Mouse (Mus musculus): ENCODE data around the gene Ankrd13d.

The Ankrd13d gene

DNA sequence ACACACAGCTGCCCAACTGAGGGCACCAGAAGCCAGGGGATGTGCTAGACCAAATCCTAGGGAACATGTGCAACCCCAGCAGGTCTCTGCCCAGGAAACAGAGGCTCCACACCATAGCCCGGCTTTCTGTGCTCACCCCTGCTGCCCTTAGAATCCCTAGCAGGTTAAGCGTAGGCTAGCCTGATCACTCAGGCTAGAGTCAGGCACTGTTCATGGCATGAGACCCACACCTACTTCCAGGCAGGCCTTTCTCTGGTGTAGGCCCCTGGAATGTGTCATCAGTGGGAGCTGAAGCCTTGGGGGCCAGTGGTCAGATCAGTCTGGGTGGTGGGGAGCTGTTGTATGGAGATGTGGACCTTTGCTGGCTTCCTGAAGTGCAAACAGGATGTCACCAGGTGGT lies 13.7 kb upstream of the Ankrd13d start:
- DNase-seq (ENCODE audit: low read depth, low spot score) = no peak
- H3K36me3 ChIP-seq (ENCODE audit: control insufficient read depth, insufficient read depth, low read length, poor library complexity, severe bottlenecking) = peaks cover 7% of the 10 kb centered on the region
- no peaks in the 10 kb centered on the region for H3K27me3 ChIP-seq (ENCODE audit: control insufficient read depth, insufficient read depth, low read length, poor library complexity, severe bottlenecking)

DNA sequence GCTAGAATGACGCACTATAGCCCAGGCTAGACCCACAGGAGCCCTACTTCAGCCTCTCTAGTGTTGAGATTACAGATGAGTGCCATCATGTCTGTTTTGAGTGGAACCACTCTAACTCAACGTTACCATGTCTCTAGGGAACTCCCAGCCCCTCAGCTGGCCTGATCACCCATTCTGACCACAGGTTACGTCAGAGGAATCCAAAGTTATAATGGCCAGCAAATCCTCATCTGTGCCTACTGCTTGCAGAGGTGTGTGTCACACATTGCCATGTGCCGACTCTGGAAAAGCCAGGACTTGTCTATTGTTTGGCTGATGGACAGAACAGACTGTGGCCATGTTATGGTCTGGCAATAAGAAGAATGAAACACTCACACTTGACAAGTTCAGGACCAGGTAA lies 12.5 kb upstream of the Ankrd13d start:
- Histone ChIP-seq H3K36me3 (ENCODE audit: control insufficient read depth, insufficient read depth, low read length, poor library complexity, severe bottlenecking) (peaks cover 13% of the 10 kb centered on the region), H3K27me3 (ENCODE audit: control insufficient read depth, insufficient read depth, low read length, poor library complexity, severe bottlenecking) (no peaks in the 10 kb centered on the region)
- DNase-seq (ENCODE audit: low read depth, low spot score) = no peak

DNA sequence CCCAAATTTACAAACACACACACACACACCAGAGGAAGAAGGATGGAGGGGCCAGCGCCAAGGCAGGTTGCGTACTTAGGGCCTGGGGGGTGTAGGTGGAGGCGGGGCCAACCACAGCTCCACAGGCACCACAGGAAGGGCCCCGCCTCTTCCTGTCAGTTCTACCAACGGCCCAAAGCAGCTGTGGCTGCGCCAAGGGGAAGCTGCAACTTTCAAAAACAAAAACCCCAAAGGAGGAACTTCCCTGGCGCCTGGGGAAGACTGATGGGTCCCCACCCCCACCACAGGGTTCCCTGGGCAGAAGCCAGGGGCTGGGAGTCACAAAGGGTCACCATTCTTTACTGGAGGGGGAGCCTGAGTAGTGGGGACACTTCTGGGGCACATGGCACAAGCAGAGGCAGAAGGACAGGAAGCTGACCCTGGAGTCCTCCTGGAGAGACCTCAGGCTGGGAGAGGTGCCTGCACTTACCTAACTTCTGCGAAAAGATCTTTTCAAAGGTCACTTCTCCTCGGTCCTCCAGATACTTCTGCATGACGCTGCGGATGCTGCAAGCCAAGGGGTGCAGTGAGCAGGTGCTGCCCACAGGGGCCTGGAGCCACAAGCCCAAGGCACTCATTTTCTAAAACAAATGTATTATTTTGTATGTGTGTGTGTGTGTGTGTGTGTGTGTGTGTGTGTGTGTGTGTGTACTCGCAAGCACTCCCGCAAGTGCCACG lies 11.6 kb upstream of the Ankrd13d start:
- peak; percentile 89 for DNase-seq (ENCODE audit: low read depth, low spot score)
- Histone ChIP-seq H3K27me3 (ENCODE audit: control insufficient read depth, insufficient read depth, low read length, poor library complexity, severe bottlenecking) (no peaks in the 10 kb centered on the region), H3K36me3 (ENCODE audit: control insufficient read depth, insufficient read depth, low read length, poor library complexity, severe bottlenecking) (peaks cover 20% of the 10 kb centered on the region)

DNA sequence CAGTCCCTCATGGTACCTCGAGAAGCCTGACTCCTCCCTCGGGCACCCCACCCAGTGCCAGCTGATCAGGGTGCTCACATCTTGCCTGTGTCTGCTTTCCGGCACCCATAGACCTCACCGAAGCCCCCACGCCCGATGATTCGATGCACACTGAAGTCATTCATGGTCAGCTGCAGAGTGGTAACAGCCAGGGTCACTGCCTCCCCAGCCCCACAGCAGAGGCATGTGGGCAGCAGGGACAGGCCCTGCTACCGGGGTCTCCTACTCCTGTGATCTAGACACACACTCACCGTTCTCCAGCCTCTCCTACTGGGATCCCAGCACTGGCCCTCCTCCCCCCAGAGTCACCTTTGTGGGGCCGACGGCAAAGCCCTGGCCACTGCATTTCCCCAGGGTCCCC lies 8.2 kb upstream of the Ankrd13d start:
- no peaks in the 10 kb centered on the region for H3K27me3 ChIP-seq (ENCODE audit: control insufficient read depth, insufficient read depth, low read length, poor library complexity, severe bottlenecking)
- peaks cover 31% of the 10 kb centered on the region for H3K36me3 ChIP-seq (ENCODE audit: control insufficient read depth, insufficient read depth, low read length, poor library complexity, severe bottlenecking)
- no peak for DNase-seq (ENCODE audit: low read depth, low spot score)

DNA sequence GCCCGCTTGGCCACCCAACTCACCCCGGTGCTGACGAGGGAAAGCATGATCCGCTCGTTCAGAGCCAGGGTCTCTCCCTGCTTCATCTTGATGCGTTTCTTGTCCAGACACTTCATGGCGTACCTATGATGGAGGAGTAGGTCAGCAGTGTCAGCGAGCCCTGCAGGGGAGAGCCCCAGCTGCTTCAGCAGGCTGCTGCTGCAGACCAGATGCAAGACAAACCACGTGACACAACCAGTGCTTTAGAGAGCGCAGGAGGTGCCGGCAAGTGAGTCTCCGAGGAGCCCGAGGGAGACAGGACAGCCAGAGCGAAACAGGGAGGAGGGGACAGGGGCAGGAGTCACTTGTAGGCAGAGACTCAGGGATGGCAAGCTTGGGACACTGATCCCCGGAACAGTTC lies 7.8 kb upstream of the Ankrd13d start:
- no peak for DNase-seq (ENCODE audit: low read depth, low spot score)

DNA sequence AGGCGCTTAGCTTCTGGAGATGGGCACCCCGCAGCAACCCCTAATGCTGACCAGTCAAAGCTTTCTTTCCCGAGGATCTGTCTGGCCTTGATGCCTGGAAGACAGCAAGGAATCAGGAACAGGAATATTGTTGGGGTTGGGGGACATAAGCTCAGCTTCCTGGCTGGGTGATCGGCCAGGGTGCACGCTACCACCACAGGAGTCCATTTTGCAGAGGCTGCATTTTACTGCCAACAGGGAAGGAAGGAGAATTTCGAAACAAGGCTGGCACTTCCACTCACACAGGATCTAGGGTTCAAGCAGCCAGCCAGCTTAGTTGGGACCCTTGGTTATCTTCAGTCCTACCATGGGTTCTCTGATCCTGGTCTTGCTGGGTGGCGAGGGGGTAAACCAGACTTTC lies 716 bp upstream of the Ankrd13d start:
- H3K36me3 ChIP-seq (ENCODE audit: control insufficient read depth, insufficient read depth, low read length, poor library complexity, severe bottlenecking) = peaks cover 13% of the 10 kb centered on the region
- DNase-seq (ENCODE audit: low read depth, low spot score) = no peak
- H3K27me3 ChIP-seq (ENCODE audit: control insufficient read depth, insufficient read depth, low read length, poor library complexity, severe bottlenecking) = no peaks in the 10 kb centered on the region

More for the DNA sequence above, 7.8 kb upstream of the Ankrd13d start:
- H3K36me3 ChIP-seq (ENCODE audit: control insufficient read depth, insufficient read depth, low read length, poor library complexity, severe bottlenecking) = peaks cover 30% of the 10 kb centered on the region
- H3K27me3 ChIP-seq (ENCODE audit: control insufficient read depth, insufficient read depth, low read length, poor library complexity, severe bottlenecking) = no peaks in the 10 kb centered on the region

DNA sequence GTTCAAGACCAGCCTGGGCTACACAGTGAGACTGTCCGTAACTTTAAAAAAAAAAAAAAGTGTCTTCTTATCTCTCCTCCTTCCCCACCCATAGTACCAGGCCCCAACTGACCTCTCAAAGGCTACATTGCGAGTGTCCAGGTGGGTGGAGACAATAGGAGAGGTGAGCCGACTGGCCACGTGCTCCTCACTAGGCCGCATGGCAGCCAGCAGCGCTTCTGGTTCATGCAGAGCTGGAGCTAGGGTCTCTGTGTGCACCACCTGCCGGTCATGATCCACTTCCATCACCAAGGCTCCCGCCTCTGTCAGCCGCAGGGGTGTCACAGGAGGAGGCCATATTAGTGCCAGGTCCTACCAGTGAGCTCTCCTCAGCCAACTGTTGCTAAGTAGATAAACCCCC lies 2.5 kb downstream of the Ankrd13d start:
- no peak for DNase-seq (ENCODE audit: low read depth, low spot score)
- H3K27me3 ChIP-seq (ENCODE audit: control insufficient read depth, insufficient read depth, low read length, poor library complexity, severe bottlenecking) = no peaks in the 10 kb centered on the region
- peaks cover under 1% of the 10 kb centered on the region; the same call in 1 of the 2 replicates for H3K36me3 ChIP-seq (ENCODE audit: control insufficient read depth, insufficient read depth, low read length, poor library complexity, severe bottlenecking)

DNA sequence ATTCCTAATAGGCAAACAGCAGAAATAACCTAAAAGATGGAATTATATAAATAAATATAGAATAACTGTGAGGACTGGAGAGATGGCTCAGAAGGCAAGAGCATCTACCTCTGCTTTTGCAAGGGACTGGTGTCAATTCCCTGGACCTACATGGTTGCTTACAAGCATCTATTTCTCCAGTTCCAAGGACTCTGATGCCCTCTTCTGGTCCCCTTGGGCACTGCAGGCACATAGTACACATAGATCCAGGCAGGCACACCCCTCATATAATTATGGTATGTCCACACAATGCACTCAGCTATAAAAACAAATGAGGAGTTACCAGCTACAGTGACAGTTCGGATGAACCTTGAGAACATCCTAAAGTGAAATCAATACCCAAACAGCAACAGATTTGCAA lies 3.5 kb downstream of the Ankrd13d start:
- no peak for DNase-seq (ENCODE audit: low read depth, low spot score)
- H3K27me3 ChIP-seq (ENCODE audit: control insufficient read depth, insufficient read depth, low read length, poor library complexity, severe bottlenecking) = no peaks in the 10 kb centered on the region
- no peaks in the 10 kb centered on the region for H3K36me3 ChIP-seq (ENCODE audit: control insufficient read depth, insufficient read depth, low read length, poor library complexity, severe bottlenecking)

DNA sequence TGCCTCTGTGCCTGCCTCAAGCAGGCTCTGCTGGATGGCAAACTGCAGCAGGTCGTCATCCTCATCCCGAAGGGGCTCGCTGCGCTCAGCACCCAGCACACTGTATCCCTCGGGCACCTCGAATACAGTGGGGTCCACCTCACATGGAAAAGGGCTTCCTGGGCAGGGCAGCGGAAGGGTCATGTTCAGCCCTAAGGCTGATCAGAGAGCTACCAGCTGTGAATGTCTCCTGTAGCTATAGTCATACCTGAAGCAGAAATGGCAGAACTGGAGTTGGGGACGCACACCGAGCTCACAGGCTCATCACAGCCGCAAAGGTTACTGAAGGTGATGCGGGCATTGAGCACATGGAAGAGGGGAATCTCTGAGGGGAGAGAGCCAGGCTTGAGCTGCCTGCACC lies 12.0 kb downstream of the Ankrd13d start:
- Histone ChIP-seq H3K36me3 (ENCODE audit: control insufficient read depth, insufficient read depth, low read length, poor library complexity, severe bottlenecking) (no peaks in the 10 kb centered on the region), H3K27me3 (ENCODE audit: control insufficient read depth, insufficient read depth, low read length, poor library complexity, severe bottlenecking) (no peaks in the 10 kb centered on the region)

DNA sequence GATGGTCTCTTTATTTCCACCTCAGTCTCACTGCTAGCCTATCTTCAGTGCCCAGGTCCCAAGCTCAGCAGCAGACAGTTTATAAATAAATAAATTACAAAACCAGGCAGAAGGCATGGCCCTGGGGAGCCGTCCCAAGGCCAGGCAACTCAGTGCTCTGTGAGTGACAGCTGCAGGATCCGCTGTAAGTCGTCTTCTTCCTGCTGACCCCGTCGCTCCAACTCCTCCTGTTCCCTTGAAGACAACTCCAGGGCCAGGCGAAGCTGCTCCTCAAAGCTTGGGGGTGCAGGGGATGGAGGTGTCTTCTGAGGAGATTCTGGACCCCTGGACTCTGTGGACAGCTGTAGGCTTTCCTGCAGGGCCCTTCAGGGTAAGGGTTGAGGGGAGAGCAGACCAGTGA lies 12.8 kb downstream of the Ankrd13d start:
- DNase-seq (ENCODE audit: low read depth, low spot score) = no peak
- Histone ChIP-seq H3K36me3 (ENCODE audit: control insufficient read depth, insufficient read depth, low read length, poor library complexity, severe bottlenecking) (no peaks in the 10 kb centered on the region; the same call in 1 of the 2 replicates), H3K27me3 (ENCODE audit: control insufficient read depth, insufficient read depth, low read length, poor library complexity, severe bottlenecking) (no peaks in the 10 kb centered on the region)

More for the DNA sequence above, 12.0 kb downstream of the Ankrd13d start:
- no peak for DNase-seq (ENCODE audit: low read depth, low spot score)

DNA sequence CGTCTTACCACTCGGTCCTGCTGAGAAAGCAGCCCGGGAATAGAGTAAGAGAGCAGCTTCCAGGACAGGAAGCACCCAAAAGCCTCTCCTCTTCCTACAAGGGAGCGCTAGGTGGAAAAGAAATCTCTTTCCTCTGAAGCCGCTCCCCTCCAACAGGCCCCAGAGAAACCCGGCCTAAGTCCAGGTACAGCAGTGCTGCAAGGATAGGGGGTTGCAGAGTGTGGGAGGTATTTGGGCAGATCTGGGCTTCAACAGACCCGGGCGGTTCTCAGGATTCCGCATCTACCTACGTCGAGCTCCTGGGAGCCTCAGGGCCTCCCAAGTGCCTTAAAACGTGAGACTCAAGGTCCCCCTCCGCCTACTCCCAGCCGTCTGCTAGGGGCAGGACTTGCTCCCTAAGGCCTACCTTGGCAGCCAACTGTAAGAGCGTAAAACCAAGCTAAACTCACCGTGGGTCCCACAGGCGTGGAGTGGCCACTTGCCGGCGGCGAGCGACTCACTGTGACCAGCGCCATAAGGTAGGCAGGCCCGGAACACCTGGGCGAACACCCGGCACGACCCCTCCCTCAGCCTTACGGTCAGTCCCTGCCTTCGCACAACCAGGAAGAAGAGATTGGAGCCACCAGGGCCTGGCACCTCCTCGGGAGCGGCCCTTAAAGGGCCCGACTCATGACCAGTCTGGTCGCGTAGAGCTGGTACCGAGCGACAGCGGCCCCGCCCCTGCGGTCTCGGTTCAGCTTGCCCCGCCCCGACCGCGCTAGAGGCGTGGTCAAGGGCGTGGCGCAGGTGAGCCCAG lies 14.2 kb downstream of the Ankrd13d start, which contains the start of gene Ssh3:
Ssh3 (minus strand) TSS at position 615 of the 796 bp plus-strand sequence.
- DNase-seq (ENCODE audit: low read depth, low spot score) = peak; percentile 77
- Histone ChIP-seq H3K36me3 (ENCODE audit: control insufficient read depth, insufficient read depth, low read length, poor library complexity, severe bottlenecking) (no peaks in the 10 kb centered on the region; the same call in 1 of the 2 replicates), H3K27me3 (ENCODE audit: control insufficient read depth, insufficient read depth, low read length, poor library complexity, severe bottlenecking) (no peaks in the 10 kb centered on the region)

DNA sequence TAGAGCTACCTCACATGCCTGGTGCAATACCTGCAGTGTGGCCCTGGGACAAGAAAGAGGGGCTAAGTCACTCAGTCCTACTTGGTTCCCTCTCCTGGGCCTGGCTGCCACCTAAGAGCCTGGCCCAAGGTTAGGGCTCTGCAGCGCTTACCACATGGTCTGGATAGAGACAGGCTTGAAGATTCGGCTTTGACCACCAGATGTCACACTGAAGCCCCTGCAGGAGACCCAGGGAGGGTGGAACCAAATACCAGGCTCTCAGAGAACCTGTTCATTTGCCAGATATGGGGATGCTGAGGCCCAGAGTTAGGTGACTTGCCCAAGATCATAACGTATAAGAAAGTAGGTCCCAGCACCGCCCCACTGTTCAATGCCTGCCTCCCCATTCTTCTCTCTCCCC lies 17.0 kb downstream of the Ankrd13d start:
- Histone ChIP-seq H3K27me3 (ENCODE audit: control insufficient read depth, insufficient read depth, low read length, poor library complexity, severe bottlenecking) (no peaks in the 10 kb centered on the region), H3K36me3 (ENCODE audit: control insufficient read depth, insufficient read depth, low read length, poor library complexity, severe bottlenecking) (no peaks in the 10 kb centered on the region; the same call in 1 of the 2 replicates)
- peak; percentile 53 for DNase-seq (ENCODE audit: low read depth, low spot score)

DNA sequence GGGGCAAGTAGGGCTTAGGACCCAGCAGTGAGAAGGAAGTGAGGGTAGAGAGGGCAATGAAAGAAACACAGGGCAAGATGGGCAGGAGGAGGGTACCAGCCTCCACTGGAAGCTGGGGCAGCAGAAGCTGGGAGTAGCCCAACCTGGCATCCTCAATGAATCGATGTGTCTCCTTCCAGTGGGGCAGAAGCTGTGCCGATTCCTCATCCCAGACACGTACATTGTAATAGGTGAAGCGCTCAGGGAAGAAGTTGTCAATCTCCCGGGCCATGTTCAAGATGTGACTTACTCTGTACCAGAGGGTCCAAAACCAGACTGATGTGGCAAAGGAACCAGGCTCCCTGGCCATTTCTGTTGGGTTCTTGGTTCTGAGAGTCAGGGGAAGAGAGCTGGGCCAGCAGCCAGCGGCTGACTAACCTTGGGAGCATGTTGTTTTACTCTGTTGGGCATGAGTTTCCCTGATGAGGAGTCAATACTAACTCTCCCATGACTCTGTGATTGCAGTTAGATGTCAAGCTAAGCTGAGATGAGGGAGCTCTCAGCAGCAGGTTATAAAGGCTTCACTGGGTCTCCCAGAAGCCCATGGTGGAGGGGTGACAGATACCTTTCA lies 18.7 kb downstream of the Ankrd13d start:
- Histone ChIP-seq H3K27me3 (ENCODE audit: control insufficient read depth, insufficient read depth, low read length, poor library complexity, severe bottlenecking) (no peaks in the 10 kb centered on the region), H3K36me3 (ENCODE audit: control insufficient read depth, insufficient read depth, low read length, poor library complexity, severe bottlenecking) (no peaks in the 10 kb centered on the region; the same call in 1 of the 2 replicates)
- no peak for DNase-seq (ENCODE audit: low read depth, low spot score)

DNA sequence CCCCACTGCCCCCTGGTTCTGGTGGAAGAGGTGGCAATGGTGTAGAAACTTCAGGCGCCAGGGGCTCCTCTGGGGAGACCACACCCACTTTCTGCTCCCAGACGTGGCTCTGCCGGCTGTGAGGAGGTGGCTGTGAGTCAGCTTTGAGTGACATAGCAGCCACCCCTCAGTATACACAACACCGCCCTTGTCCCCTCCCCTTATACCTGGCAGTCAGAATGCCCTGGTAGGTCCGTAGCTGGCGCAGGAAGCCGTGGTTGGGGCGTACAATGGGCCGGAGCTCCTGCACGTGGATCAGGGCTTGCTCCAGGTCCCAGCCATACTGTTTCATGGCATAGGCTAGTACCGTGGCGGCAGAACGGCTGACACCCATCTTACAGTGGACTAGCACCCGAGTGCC lies 19.2 kb downstream of the Ankrd13d start:
- H3K27me3 ChIP-seq (ENCODE audit: control insufficient read depth, insufficient read depth, low read length, poor library complexity, severe bottlenecking) = no peaks in the 10 kb centered on the region
- no peaks in the 10 kb centered on the region; the same call in 1 of the 2 replicates for H3K36me3 ChIP-seq (ENCODE audit: control insufficient read depth, insufficient read depth, low read length, poor library complexity, severe bottlenecking)
- no peak for DNase-seq (ENCODE audit: low read depth, low spot score)

DNA sequence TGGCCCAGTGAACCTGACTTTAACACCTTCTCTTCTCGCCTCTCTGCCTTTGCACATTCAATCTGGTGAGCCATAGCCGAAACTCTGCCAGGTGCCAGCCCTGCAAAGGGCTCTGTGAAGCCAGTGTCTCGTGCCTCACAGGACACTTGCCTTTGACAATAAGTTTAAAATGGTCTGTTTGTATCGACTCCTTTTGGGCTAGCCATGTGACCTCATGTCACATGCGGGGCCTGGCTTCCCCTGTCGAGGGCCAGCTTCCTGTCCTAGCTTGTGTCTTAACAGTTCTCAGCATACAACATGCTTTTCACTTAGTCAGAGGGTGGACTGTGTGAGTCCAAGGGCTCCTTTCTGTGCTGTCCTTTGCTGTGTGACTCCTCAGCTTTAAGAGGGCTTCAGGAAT lies 20.2 kb downstream of the Ankrd13d start:
- DNase-seq (ENCODE audit: low read depth, low spot score) = no peak
- no peaks in the 10 kb centered on the region; the same call in 1 of the 2 replicates for H3K36me3 ChIP-seq (ENCODE audit: control insufficient read depth, insufficient read depth, low read length, poor library complexity, severe bottlenecking)
- H3K27me3 ChIP-seq (ENCODE audit: control insufficient read depth, insufficient read depth, low read length, poor library complexity, severe bottlenecking) = no peaks in the 10 kb centered on the region
